Mouse (Mus musculus) liver, adult (tissue): ENCODE measurements around the gene Srrm4.

Experiments
- GATA4 ChIP-seq: IDR thresholded peaks from 2 replicates; pipeline ENCODE4 v1.6.1; 2014; ENCODE audit warnings: mild to moderate bottlenecking, low read length; ENCODE audit not compliant: insufficient replicate concordance

Srrm4 gene

DNA sequence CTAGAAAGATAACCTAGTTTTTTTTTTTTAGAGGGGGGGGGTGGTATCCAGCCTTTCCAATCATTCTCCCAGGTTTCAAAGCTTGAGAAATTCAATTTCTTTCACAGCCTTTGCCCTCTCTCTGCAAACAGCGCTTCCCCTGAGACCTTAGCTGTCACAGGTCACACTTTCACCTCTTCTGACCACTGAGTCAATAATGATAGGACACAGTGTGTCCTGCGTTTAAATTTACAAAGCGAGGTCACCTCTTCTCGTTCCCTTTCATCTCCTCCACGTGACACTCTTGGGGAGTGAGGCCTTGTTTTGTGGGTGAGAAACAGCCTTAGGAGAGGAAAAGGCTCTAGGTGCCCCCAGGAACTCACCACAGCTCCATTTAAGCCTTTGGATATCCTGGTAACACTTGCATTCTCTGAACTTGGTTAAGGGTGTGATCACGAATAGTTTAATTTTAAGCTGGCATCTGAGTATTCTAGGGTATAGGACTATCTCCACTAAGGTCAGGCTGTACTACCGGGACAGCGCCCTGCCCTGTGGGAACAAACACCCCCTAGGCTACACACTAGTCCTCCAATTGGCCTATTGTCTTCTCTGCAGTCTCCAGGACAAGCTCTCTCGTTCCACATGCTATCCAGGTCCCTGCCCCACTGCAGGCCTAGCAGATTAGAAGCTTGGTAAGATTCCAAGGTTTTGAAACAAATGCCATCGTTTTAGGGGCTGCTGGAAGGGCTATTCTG, 145.8 kb downstream of the Srrm4 start:
- TF ChIP-seq GATA4, result peak; percentile 90

DNA sequence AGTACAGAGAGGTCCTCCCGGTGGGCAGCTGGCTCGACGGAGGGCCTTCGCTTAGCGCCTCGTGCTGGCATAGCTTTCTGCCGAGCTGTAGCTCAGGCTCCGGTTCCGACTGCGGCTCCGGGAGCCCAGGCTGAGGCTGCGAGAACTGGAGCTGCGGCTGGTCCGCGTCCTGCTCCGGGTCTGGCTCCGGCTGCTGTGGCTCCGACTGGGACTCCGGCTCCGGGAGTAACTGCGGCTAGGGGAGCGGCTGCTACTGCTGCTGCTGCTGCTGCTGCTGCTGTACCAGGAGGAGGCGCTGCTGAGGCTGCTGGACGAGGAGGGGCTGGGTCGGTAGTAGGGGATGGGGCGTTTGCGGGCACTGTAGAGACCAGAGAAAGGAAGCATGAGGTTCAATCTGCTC, 147.1 kb downstream of the Srrm4 start:
- no peak for TF ChIP-seq GATA4

DNA sequence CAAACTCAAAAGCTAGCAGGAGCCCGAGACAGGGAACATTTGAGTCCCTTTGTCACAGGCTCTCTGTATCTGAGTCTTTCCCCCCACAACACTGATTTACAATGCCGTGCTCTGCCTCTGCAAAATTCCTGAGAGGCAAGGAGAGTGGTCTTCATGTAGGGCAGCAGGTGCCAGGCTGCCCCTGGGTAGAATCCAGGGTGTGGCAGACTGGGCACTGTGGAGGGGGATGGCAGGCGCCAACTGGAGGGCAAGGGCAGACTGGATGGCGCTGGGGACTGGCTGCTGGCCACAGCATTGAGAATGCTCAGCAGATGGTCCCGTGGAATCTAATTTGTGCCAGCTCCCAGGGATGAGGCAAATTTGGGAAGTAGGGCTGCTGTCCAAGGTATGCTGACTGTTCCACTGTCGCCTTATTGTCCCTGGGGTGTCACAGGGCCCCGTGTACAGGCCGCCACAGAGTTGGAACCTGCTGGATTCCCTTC, 148.1 kb downstream of the Srrm4 start:
- TF ChIP-seq GATA4, result no peak

DNA sequence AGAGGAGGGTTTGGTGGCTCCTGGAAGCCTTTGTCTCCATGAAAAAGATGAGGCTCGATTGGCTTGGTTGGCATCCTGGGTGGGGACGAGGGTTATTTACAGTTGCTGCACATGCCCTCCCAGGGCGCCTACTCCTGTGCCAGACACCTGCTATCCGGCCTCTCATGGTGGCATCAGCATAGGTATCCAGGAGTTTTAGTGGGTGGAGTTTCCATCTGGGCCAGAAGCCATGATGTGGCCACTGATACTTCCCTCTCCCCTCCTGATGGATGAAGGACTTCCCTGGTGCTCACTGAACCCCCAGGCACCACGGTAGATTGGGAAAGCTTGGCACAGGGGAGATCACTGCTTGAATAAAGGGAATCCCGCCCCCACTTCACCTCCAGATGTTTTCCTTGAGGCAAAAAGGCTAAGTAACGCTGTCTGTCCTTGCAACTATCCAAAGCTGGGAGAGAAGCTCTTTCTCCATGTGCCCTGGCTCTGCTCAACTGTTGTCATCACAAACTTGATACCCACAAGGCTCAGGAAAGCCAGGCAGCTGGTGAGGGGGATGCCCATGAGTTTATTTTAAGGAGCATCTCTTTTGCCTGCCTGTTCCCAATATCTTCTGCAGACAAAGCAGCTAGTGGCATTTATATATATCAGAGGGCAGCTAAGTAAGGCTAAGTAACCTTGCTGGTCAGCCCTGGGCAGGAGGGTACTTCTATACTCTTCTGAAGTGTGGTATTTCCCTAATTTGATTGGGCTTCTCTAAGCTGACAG, 148.7 kb downstream of the Srrm4 start:
- TF ChIP-seq GATA4, result no peak

DNA sequence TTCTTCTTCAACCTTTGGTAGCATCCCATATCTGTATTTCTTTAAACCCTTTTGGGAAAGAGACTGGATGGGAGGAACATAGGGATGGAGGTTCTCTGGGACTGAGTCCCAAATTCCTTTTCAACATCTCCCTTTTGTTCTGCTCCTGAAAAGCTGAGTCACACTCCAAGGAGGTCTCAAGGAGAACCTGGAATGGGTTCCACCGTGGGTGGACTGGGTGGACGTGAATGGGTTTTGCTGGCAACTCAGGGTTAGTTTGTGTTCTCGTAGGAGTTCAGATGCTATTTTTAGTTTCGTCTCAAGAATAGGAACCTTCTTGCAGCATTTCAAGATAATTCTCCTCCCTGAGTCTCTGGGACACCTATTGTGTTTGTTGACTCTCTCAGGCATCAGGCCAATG, 151.4 kb downstream of the Srrm4 start:
- no peak for TF ChIP-seq GATA4

DNA sequence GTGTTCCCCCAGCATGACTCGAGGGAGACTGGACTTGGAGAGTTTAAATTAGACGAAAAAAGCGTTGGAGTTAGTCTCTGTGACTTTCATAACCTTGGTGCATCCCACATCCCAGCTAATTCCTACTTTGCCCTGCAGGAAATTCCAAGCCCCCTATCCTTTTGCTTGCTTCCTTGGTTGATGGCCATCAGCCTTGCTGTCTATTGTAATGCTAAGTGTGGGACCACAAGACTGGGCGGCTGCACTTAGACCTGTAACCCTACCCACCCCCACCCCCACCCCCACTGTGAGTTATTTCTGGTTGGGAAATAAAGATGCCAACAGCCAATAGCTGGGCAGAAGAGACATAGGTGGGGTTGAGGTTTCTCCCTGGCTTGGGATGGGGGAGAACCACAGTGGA, 153.3 kb downstream of the Srrm4 start:
- TF ChIP-seq GATA4, result no peak

DNA sequence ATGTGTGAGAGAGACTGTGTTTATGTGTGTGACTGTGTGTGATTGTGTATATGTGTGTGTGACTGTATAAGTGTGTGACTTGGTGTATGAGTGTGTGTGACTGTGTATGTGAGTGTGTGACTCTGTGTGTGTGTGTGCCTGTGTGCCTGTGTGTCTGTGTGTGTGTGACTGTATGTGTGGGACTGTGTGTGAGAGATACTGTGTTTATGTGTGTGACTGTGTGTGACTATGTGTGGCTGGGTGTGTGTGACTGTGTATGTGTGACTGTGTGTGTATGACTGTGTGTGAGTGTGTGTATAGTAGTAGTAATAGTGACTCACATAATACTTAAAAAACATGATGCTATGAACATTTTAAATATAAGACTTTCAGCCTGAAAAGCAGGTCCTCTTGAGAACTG, 155.5 kb downstream of the Srrm4 start:
- no peak for TF ChIP-seq GATA4

DNA sequence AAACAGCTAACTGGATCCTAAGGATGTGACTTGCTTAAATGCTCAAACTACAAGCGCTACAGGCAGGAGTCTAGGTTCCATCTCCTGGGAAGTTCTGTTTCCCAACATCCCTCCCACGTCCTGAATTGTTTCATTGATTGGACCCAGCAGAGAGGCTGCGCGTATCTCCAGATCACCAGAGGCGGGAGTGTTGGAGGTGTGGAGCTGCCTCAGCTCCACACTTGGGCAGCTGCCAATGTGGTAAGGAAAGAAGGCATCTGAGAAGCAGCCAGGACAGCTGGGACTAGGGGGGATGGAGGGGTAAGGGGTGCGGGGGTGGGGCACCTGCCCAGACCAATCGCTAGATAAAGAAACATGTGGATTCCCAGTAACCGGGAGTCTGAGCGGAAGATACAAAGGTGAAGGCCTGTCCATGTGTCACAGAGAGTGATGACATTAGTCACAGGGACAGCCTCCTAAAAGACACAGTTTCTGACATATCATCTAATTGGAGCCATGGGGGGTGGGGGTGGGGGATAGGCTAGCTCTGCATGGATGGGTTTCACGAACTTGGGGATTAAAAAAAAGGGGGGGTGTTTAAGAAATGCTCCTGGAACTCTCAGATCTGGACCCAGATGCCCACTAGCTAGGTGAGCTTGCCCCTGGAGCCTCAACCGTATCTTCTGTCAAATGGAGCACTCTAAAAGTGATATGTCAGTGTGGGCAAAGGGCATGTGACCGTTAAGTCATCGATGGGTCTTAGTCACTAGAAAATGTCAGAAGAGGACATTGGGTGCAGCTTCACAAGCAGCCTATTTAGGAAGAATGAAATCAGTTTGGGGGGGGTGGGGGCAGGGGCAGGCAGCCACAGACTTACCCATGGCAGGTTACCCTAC, 156.4 kb downstream of the Srrm4 start:
- peak; percentile 44; the same call in 1 of the 2 replicates for TF ChIP-seq GATA4

DNA sequence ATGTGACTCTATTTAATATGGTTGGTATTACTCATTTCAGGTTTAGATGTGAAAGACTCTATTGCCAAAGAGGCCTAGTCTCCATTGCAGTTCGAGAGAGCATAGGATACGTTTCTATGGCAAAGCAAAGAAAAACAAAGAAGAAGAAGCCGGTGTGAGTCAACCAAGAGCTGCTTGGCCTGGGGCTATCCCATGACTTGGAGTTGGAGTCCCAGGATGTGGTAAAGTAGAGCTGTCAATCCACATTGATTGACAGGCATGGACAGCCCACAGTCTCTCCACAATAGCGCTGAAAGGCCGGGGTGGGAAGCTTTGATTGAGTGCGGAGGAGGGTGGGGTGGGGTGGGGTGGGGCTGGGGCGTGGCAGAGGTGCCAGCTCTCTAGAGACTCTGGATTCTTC, 158.7 kb downstream of the Srrm4 start:
- no peak for TF ChIP-seq GATA4

DNA sequence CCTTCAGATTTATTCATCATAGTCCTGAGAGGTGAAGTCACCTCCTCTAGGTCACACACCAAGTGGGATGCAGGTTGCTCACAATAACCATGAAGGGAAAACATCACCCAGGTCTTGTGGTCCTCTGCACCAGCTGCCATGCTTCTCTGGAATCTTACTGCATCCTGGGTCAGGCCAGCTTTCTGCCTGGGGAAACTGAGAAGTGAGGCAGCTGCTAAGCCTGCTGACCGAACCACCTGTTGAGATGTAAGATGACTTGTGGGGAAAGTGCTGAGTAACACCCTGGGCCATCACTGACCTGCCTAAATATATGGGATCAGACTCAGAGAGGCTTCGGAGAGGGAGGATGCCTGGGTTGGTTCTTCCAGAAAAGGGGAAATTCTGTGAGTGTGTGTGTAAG, 164.9 kb downstream of the Srrm4 start:
- TF ChIP-seq GATA4, result no peak

DNA sequence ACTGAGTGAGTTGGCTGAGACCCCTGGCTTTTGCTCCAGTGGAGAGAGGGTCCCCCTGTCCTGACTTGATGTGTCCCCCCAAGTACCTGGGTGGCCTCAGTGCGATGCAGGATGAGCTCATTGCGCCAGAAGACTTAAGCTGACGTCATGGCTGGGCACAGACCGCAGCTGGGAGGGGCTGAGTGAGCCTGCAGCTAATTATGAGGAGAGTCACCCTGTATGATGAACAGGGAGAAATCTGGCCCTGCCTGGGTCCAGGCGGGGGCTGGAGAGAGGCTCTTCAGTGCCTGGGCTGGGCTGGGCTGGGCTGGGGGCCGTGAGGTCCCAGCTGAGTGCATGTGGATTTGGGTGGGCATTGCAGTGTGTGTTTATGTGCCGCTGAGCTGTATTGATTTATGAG, 166.3 kb downstream of the Srrm4 start:
- no peak for TF ChIP-seq GATA4

DNA sequence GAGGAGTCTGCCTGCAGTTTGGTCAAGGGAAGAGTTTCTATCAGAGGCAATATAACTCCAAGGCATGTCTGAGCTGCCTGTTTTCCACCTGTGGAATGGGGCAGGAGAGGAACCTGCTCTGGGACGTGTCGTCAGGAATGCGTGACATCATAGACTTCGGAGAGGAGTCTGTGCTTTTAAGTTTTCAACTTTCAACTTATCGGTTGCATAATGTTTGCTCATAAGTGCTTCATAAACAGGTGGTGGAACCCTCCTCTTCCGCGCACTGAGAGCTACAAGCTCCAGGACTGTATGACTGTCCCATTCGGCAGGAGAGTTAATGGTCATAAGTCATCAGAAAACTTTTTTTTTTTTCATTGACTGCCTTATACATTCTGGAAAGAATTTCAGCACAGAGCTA, 167.9 kb downstream of the Srrm4 start:
- TF ChIP-seq GATA4, result no peak

DNA sequence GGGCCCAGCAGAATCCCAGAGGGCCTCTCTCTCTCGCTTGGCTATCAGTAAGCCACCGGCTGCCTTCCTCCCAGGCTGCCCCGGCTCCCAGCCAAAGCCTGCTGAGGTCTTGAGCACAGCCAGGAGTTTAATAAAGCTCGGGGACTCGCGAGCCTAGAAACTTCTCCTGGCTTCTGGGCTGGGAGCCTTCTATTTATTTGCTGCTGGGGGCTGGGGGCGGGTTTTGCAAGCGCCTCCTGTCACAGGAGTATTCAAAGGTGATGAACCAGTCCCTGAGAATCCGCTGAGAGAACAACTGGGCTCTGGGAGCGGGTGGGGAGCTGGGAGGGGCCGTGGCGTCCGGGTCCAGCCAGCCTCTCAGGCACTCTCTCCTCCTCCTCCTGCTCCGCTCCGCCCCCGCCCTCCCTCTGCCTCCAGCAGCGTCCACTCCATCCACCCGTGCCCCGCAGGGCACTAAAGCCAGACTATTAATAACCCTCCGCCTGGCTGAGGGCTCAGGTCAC, 168.9 kb downstream of the Srrm4 start, which contains the start of gene Hspb8:
Hspb8 (minus strand) TSS at position 166 of the 503 bp plus-strand sequence.
- no peak for TF ChIP-seq GATA4

DNA sequence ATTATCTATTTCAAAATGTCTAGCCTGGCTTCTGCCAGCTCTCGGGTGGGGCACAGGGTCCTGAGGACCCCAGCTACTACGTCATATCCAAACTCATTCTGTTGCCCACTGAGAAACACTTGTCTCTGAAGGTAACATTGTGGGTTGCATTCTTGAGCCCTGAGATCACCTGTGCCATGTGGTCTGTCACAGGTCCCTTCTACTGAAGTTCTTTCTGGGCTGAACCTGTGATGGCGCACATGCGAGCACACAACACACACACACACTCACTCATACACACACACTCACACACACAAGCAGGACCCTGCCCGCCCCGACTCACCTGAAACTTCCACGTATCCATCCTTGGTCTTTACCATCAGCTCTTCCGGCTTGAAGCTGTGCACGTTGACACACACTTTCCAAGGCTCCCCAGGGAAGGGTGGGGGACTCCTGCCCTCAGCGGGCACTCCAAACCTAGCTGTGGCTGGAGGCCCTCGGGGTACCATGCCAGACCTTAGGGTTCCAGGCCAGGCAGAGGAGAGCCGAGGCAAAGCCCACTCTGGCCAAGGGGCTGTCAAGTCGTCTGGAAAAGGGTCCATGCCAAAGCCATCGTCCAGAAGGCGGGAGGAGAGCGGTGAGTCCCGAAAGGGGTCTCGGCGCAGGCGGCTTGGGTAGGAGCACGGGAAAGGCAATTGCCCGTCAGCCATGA, 169.7 kb downstream of the Srrm4 start:
- TF ChIP-seq GATA4, result no peak
